Mouse (Mus musculus) liver, adult 2 months (tissue): Measurements from ENCODE around the gene Rhot2.

Experiments
- CTCF ChIP-seq: fragments of 200-500 bp; IDR thresholded peaks from 2 replicates; pipeline ENCODE4 v1.5.1; 2011; ENCODE audit warnings: low read depth, low read length, control low read depth
- POLR2A ChIP-seq: fragments of 200-500 bp; IDR thresholded peaks from 2 replicates; pipeline ENCODE4 v1.6.1; 2011; ENCODE audit warnings: low read length, control low read depth; ENCODE audit not compliant: insufficient read depth; ENCODE audit errors: extremely low read depth

DNA sequence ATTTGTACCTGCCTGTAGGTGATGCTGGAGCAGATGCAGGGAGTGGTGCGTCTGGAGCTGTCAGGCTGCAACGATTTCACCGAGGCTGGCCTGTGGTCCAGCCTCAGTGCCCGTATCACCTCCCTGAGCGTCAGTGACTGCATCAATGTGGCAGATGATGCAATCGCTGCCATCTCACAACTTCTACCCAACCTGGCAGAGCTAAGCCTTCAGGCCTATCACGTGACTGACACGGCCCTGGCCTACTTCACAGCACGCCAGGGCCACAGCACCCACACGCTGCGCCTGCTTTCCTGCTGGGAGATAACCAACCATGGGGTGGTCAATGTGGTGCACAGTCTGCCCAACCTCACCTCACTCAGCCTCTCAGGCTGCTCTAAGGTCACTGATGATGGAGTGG, 27.0 kb downstream of the Rhot2 start:
- no peak for TF ChIP-seq CTCF
- TF ChIP-seq POLR2A = no peak
